Mouse (Mus musculus) retina, postnatal 1 day (tissue): Measurements from ENCODE around the gene Dusp21.

ENCODE experiments used
- DNase-seq: peaks from one replicate; pipeline ENCODE4 v3.0.0-alpha.2; 2012

The Dusp21 gene

GRCm38 (mm10) chrX:18145557-18145956, at the start of gene Dusp21:
Gene Dusp21 (plus strand): TSS chrX:18145857.
- no peak for DNase-seq

DNA sequence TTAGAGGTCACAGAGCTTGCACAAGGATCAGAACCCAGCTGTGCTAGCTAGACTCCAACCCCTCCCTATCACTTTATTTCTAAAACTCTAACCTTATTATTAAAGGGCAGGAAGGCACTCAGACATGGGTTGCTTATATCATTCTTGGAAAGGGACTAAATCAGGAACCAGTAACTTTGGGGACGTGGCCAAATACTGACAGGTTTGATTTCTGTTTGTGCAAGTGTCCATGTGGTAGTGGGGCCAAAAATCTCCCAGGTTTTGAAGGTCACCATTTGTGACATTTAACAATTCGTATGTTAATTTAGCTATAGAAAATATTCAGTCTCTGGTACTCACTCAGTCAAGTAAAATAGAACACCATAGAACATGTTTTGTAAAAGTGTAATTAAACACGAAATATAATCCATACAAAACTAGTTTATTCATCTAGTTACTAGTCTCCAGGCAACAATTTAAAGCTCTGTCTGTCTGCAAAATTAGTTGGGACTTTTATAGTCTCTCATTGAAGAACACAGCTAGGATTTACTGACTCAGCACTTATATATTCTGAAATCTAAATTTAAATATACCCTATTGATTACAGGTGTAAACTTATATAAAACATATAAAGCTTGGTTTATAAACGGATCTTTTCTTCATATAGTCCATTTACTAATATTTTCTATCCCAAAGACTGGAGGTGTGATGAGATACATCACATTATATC, 15.2 kb downstream of the Dusp21 start:
- DNase-seq = no peak

- no peak for DNase-seq
Measured at GRCm38 (mm10) chrX:18161796-18162191, 16.1 kb downstream of the Dusp21 start.

DNA sequence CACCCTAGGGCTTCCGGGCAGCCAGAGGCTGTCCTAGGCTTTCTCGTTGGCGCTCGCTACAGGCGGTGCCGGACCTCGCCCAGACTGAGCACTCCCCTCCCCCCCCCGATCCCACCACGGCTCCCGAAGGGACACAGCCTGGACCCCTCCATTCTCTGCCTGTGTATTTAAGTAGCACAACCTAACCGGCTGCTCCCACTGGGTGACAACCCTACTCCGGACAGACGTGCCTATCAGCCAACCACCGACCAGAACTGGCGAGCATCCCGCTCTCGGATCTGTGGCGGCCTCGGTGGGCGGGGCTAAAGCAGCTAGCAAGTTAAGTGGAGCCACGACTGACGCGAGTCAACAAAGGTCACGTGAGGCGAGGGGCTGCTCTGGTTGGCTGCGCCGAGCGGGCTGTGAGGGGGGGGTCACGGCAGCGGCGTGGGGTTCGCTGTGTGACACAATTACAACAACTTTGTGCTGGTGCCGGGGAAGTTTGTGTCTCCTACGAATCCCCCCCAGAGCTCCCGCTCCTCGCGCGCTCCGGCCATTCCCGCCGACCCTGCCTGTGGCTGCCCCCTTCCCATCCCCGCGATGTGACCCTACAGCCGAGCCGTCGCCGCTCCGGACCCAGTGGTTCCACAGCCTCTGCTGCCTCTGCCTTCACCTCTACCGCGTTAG, 16.7 kb downstream of the Dusp21 start, which contains the start of gene Kdm6a:
TSS of gene Kdm6a (plus strand) at position 384 of the 666 bp plus-strand sequence.
- peak; percentile 100 for DNase-seq

- DNase-seq = peak; percentile 83
Measured at GRCm38 (mm10) chrX:18162861-18163731, 17.4 kb downstream of the Dusp21 start.

DNA sequence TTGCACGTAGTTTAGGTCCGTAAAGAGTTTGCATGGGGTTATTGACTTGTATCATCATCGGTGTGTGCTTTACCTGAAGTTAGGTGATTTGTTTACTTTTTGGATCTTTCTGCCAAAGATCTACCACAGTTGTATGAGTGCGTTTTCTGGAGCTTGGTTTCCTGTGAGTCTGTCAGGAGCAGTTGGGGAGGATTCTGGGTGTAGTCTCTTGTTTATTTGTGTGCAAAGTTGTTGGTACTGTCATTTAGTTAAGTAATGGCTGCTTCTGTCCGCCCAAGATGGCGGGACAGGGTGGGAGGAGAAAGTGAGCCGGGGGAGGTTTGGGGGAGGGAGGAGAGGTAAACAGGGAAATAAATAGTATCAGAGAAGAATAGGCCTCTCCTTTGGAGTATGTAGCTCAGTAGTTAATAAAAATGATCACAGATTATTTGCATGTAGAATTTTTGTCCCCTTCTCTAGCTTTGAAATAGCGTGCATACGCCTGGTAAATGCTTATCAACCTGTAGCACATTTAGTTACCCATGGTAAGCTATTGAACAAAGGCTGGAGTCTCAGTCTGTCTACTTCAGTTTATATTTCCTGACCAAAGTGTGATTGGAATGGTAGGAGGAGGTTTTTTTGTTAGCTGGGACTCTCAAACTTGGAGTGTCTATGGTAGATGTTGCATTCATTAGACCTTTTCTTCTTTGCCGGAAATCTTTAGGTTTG, 18.4 kb downstream of the Dusp21 start:
- peak; percentile 55 for DNase-seq

GRCm38 (mm10) chrX:18165121-18165520, 19.5 kb downstream of the Dusp21 start:
- no peak for DNase-seq

- no peak for DNase-seq
Measured at GRCm38 (mm10) chrX:18166961-18167360, 21.3 kb downstream of the Dusp21 start.

DNA sequence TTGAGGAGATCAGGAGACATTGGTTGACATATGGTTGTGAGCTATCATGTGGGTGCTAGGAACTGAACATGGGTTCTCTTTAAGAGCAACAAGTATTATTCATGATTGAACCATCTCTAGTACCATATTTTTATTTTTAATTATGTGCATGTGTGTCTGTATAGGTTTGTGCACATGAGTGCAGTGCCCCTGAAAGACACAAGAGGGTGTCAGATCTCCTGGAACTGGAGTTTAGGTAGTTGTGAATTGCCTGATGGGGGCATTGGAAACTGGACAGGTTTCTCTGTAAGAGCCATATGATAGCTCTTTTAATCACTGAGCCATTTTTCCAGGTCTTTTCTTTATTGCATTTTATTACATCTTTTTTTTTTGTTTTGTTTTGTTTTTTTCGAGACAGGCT, 23.3 kb downstream of the Dusp21 start:
- DNase-seq = no peak

DNA sequence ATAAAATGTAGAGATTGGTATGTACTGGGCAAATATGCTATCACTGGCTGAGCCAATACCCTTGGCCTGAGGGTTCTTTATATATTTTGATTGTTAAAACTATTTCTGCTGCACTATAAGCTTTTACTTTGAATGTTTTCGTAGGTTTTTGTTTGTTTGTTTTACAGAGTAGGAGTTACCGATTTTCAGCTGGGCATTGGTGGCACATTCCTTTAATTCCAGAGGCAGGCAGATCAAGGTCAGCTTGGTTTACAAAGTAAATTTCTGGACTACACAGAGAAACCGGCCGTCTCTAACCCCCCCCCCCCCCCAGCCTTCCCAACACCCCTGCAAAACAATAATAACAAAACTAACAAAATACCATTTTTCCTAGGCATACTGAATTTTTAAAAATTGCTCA, 29.2 kb downstream of the Dusp21 start:
- DNase-seq = no peak

GRCm38 (mm10) chrX:18177803-18178202, 32.1 kb downstream of the Dusp21 start:
- no peak for DNase-seq

DNA sequence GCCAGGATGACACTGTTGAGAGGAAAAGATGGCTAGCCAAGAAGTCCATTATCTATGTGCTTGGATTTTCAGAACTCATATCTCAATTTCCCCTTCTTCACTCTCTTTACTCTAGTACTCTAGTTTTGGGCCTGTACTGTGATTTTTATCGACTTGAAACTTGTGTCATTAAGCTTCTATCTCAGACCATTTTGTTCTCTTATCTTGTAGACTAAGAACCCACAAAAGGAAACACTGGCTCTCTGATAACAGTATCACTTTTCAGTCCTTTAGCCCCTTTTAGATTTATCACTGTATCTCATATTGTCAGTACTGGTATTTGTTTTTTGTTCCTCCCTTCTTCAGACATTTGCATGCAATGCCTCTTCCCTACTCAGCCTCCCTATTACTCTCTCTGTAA, 33.8 kb downstream of the Dusp21 start:
- no peak for DNase-seq

GRCm38 (mm10) chrX:18187203-18187602, 41.5 kb downstream of the Dusp21 start:
- DNase-seq = peak; percentile 1

GRCm38 (mm10) chrX:18188293-18188692, 42.6 kb downstream of the Dusp21 start:
- DNase-seq = no peak
